Mouse (Mus musculus): ENCODE results near the gene Kyat1.
A peak's percentile ranks its signal among the peaks of the same experiment; 100 is the strongest.
"Not testable (repeated sequence)": the region's sequence is repeated elsewhere in the genome, so short reads cannot be mapped to it uniquely, and the experiment has no call there.

Gene Kyat1

GRCm38 (mm10) chr2:30215493-30215892, 9.8 kb upstream of the Kyat1 start:
- no peak for DNase-seq (ENCODE audit: low read depth in 1 of 2, low spot score in 2 of 2)

GRCm38 (mm10) chr2:30214745-30215144, 9.1 kb upstream of the Kyat1 start:
- DNase-seq (ENCODE audit: low read depth in 1 of 2, low spot score in 2 of 2), result no peak

- DNase-seq (ENCODE audit: low read depth in 1 of 2, low spot score in 2 of 2), result no peak
These were observed 7.3 kb upstream of the Kyat1 start for GRCm38 (mm10) chr2:30212951-30213350.

- no peak for DNase-seq (ENCODE audit: low read depth in 1 of 2, low spot score in 2 of 2)
These were observed 6.5 kb upstream of the Kyat1 start for GRCm38 (mm10) chr2:30212169-30212545.

- no peak for DNase-seq (ENCODE audit: low read depth in 1 of 2, low spot score in 2 of 2)
These were observed 5.9 kb upstream of the Kyat1 start for GRCm38 (mm10) chr2:30211408-30212168.

- no peak for DNase-seq (ENCODE audit: low read depth in 1 of 2, low spot score in 2 of 2)
These were observed 2.2 kb upstream of the Kyat1 start for GRCm38 (mm10) chr2:30207886-30208285.

GRCm38 (mm10) chr2:30207401-30207800, 1.8 kb upstream of the Kyat1 start:
- DNase-seq (ENCODE audit: low read depth in 1 of 2, low spot score in 2 of 2), result no peak

GRCm38 (mm10) chr2:30205255-30205628, 405 bp downstream of the Kyat1 start:
- DNase-seq (ENCODE audit: low read depth in 1 of 2, low spot score in 2 of 2), result no peak

GRCm38 (mm10) chr2:30203439-30203838, 2.2 kb downstream of the Kyat1 start:
- peak in 1 of 2 experiments; percentile 23 for DNase-seq (ENCODE audit: low read depth in 1 of 2, low spot score in 2 of 2)

- DNase-seq (ENCODE audit: low read depth in 1 of 2, low spot score in 2 of 2), result no peak
These were observed 5.2 kb downstream of the Kyat1 start for GRCm38 (mm10) chr2:30200388-30200925.

GRCm38 (mm10) chr2:30199984-30200383, 5.7 kb downstream of the Kyat1 start:
- no peak for DNase-seq (ENCODE audit: low read depth in 1 of 2, low spot score in 2 of 2)

GRCm38 (mm10) chr2:30198021-30198420, 7.6 kb downstream of the Kyat1 start:
- no peak for DNase-seq (ENCODE audit: low read depth in 1 of 2, low spot score in 2 of 2)

- no peak for DNase-seq (ENCODE audit: low read depth in 1 of 2, low spot score in 2 of 2)
These were observed 11.0 kb downstream of the Kyat1 start for GRCm38 (mm10) chr2:30194656-30195055.

GRCm38 (mm10) chr2:30191790-30192580, 13.7 kb downstream of the Kyat1 start:
- no peak for DNase-seq (ENCODE audit: low read depth in 1 of 2, low spot score in 2 of 2)

- no peak for DNase-seq (ENCODE audit: low read depth in 1 of 2, low spot score in 2 of 2)
These were observed 20.0 kb downstream of the Kyat1 start for GRCm38 (mm10) chr2:30185681-30186080.

- no peak for DNase-seq (ENCODE audit: low read depth in 1 of 2, low spot score in 2 of 2)
These were observed 20.4 kb downstream of the Kyat1 start for GRCm38 (mm10) chr2:30185276-30185675.

GRCm38 (mm10) chr2:30183721-30184120, 21.9 kb downstream of the Kyat1 start:
- no peak for DNase-seq (ENCODE audit: low read depth in 1 of 2, low spot score in 2 of 2)

GRCm38 (mm10) chr2:30182424-30182823, 23.2 kb downstream of the Kyat1 start:
- no peak for DNase-seq (ENCODE audit: low read depth in 1 of 2, low spot score in 2 of 2)

GRCm38 (mm10) chr2:30178711-30179110, 26.9 kb downstream of the Kyat1 start:
- not testable (repeated sequence) for DNase-seq (ENCODE audit: low read depth in 1 of 2, low spot score in 2 of 2)

GRCm38 (mm10) chr2:30177700-30178675, 27.7 kb downstream of the Kyat1 start, which contains the start of gene Spout1:
TSS of gene Spout1 (minus strand) at chr2:30178459.
- DNase-seq (ENCODE audit: low read depth in 1 of 2, low spot score in 2 of 2), result peak; percentile 90 to 92

GRCm38 (mm10) chr2:30176561-30176960, 29.1 kb downstream of the Kyat1 start:
- no peak for DNase-seq (ENCODE audit: low read depth in 1 of 2, low spot score in 2 of 2)

Measured in monocyte, adult 2 months (primary cell).